Mouse (Mus musculus) midbrain, embryonic 13.5 days (tissue): ENCODE measurements around the gene Glyctk. TPM values are rescaled to one million over a fixed set of nuclear protein-coding genes. Genes with fewer than 3 reads are reported as not detected.

ENCODE experiments used
- ATAC-seq: fragments of 200-750 bp; cut with Nextera tagmentation; 2 replicates; pipeline ENCODE4 v1.8.0; 2017; ENCODE audit warnings: mild to moderate bottlenecking, moderate TSS enrichment, moderate library complexity
- H3K27ac ChIP-seq: fragments of 300-500 bp; sonication (generic); 2 replicates; pipeline ENCODE4 v1.5.1; 2015; ENCODE audit warnings: inconsistent platforms, mild to moderate bottlenecking, moderate library complexity
- H3K27me3 ChIP-seq: fragments of 300-500 bp; sonication (generic); 2 replicates; pipeline ENCODE4 v1.6.1; 2015; ENCODE audit warnings: mild to moderate bottlenecking, inconsistent platforms
- H3K36me3 ChIP-seq: fragments of 300-500 bp; sonication (generic); 2 replicates; pipeline ENCODE4 v1.6.1; 2015; ENCODE audit warnings: mild to moderate bottlenecking, inconsistent platforms
- H3K4me1 ChIP-seq: fragments of 300-500 bp; sonication (generic); replicated peaks from 2 replicates; pipeline ENCODE4 v1.6.1; 2015; ENCODE audit warnings: inconsistent platforms
- H3K4me2 ChIP-seq: fragments of 300-500 bp; sonication (generic); replicated peaks from 2 replicates; pipeline ENCODE4 v1.6.1; 2015; ENCODE audit warnings: moderate library complexity, mild to moderate bottlenecking, inconsistent platforms
- H3K4me3 ChIP-seq: fragments of 300-500 bp; sonication (generic); replicated peaks from 2 replicates; pipeline ENCODE4 v1.5.1; 2015; ENCODE audit warnings: mild to moderate bottlenecking, inconsistent platforms
- H3K9ac ChIP-seq: fragments of 300-500 bp; sonication (generic); replicated peaks from 2 replicates; pipeline ENCODE4 v1.6.1; 2015; ENCODE audit warnings: mild to moderate bottlenecking, inconsistent platforms
- H3K9me3 ChIP-seq: fragments of 300-500 bp; sonication (generic); 2 replicates; pipeline ENCODE4 v1.6.1; 2016; ENCODE audit warnings: mild to moderate bottlenecking, inconsistent platforms
- WGBS: fragments of 180-500 bp; shearing (Covaris S2); methylation state at CpG from one replicate; pipeline ENCODE4 v1.1.7; 2015; 5-methylcytosine and 5-hydroxymethylcytosine counted together
- polyA plus RNA-seq: library from polyadenylated mRNA; unstranded; fragments of >200 nt; fragmentation: Nextera tagmentation; extraction: Ambion mirVana; gene quantifications from 2 replicates; pipeline ENCODE4 v1.2.1, GENCODE M21; 2015

Glyctk gene
- polyA plus RNA-seq, 1 experiment from 2014 or later: 10.1 TPM

DNA sequence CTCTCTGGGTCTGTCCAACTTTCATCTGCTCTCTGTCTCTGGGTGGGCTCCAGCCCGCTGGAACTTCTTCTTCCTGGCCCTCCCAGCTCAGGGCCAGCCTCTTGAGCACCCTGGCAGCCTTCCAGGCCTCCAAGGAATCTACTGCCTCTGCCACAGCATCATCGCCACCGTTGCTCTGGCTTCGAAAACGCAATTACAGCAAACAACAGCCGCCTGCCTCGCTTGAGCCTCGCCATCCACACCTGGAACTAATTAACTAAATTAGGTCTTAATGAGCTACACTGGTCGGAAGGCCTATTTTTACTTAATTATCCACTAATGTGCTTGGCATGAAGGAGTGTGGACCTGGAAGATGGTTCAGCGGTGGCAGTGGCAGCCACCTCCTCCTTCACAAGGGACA, 18.2 kb downstream of the Glyctk start:
- WGBS: 54% methylated on average over 10 of the region's 10 CpGs
- 0 out of 2 replicates have a peak overlapping the region, but pooled peaks have one; percentile 17 for H3K27ac ChIP-seq
- ATAC-seq: peak; percentile 54
- H3K4me3 ChIP-seq: no peak overlapping the region
- H3K9ac ChIP-seq: no peak overlapping the region
- H3K4me2 ChIP-seq: no peak overlapping the region
- no peaks in the 10 kb centered on the region for H3K36me3 ChIP-seq
- H3K4me1 ChIP-seq: peaks cover 23% of the 10 kb centered on the region
- no peaks in the 10 kb centered on the region for H3K9me3 ChIP-seq
- no peaks in the 10 kb centered on the region for H3K27me3 ChIP-seq

DNA sequence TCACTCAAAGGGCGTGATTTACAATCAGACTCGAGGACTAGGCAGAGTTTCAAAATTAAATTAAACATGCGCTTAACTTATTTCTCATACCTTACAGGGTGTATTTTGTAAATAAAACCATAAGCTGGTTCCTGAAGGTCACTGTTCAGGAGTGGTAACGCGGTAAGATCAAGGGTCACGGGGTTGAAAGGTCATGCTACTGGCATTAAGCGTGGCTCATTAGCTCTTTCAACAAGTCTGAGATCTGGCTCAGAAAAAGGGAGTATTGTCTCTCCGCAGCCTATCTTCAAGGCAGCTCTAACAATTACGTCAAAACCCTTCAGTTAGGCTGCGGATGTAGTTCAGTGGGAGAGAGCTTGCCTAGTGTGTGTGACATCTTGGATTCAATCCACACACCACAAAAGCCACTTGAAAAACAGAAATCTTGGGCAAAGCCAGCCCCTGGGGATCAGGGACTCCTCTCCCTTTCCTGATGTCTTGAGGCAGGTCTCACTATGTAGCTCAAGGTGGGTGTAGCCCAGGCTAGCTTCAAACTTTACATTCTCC, 20.2 kb downstream of the Glyctk start:
- no peaks in the 10 kb centered on the region for H3K27me3 ChIP-seq
- no peaks in the 10 kb centered on the region for H3K9me3 ChIP-seq
- H3K27ac ChIP-seq: no peak overlapping the region
- no peak for ATAC-seq
- 39% methylated on average over 10 of the region's 10 CpGs for WGBS
- H3K4me1 ChIP-seq: peaks cover 23% of the 10 kb centered on the region
- no peaks in the 10 kb centered on the region for H3K36me3 ChIP-seq
- no peak overlapping the region for H3K9ac ChIP-seq
- H3K4me3 ChIP-seq: no peak overlapping the region
- H3K4me2 ChIP-seq: no peak overlapping the region

DNA sequence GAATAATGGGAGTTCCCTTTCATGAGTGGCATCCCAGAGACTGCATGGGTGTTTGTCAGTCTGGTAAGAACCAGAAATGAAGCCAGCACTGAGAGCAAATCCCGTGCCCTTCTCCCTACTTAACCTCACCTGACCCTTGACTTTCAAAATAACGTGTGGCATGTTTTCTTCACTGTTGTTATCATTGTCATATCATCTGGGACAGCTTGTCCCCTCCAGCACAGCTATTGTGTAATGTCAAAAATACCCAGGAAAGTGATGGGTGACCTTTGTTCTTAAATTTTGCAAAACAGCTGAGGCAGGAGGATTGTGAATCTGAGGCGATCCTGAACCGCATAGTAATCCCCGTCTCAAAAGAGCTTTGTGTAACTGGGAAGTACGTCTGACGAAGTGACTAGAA, 27.7 kb downstream of the Glyctk start:
- Histone ChIP-seq H3K27me3 (no peaks in the 10 kb centered on the region), H3K4me2 (no peak overlapping the region), H3K9me3 (no peaks in the 10 kb centered on the region), H3K27ac (no peak overlapping the region), H3K9ac (no peak overlapping the region), H3K36me3 (no peaks in the 10 kb centered on the region), H3K4me1 (peaks cover 32% of the 10 kb centered on the region), H3K4me3 (no peak overlapping the region)
- 82% methylated on average over 7 of the region's 7 CpGs for WGBS
- ATAC-seq: no peak

DNA sequence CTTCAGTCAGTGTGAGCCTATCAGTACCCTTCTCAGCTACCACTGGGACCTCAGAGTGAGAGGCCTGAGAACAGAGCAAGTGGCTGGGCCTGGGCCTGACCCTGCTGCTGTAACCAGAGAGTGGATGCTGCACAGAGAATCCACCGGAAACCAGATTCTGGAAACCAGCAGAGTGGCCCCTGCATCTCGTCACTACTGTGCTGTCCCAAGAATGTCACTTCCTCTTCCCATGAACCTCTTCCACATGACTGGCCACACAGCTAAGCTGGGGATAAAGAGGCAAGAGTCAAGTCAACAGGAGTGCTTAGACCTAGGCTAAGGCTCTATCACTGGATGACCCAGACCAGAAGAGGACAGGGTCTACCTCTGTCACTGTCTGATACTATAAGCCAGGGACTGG, 28.9 kb downstream of the Glyctk start:
- Histone ChIP-seq H3K4me3 (no peak overlapping the region), H3K27me3 (no peaks in the 10 kb centered on the region), H3K27ac (peak overlapping the region; percentile 92; the same call in 1 of the 2 replicates), H3K36me3 (no peaks in the 10 kb centered on the region), H3K4me1 (peaks cover 32% of the 10 kb centered on the region), H3K9me3 (no peaks in the 10 kb centered on the region), H3K9ac (no peak overlapping the region), H3K4me2 (no peak overlapping the region)
- ATAC-seq: no peak
- WGBS: 82% methylated on average over 2 of the region's 2 CpGs

DNA sequence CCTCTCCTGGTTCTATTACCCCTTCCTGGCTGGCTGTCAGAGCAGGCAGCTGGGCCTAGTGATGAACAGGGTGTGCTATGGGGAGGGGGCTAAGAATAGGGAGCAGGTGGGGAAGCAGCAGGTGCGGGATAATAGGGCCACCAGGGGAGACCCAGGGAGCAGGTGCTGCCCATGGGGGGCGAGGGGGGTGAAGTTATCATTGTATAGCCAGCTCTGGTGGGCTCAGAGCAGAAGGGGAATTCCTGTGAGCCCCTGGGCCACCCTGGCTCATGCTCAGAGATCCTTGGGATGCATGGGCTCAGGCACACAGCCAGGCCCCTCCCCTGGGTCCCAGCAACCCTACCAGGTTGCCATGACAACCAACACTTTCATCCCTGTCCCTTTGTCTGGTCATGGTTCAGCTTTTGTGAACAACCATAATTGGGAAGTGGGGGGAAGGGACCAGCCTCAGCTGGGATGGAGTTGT, 31.1 kb downstream of the Glyctk start:
- no peaks in the 10 kb centered on the region for H3K27me3 ChIP-seq
- no peak overlapping the region; the same call in 1 of the 2 replicates for H3K9ac ChIP-seq
- peaks cover 32% of the 10 kb centered on the region for H3K4me1 ChIP-seq
- peak; percentile 98 for ATAC-seq
- H3K9me3 ChIP-seq: no peaks in the 10 kb centered on the region
- H3K4me2 ChIP-seq: 0 out of 2 replicates have a peak overlapping the region, but pooled peaks have one; percentile 1
- H3K36me3 ChIP-seq: no peaks in the 10 kb centered on the region
- no peak overlapping the region for H3K4me3 ChIP-seq
- peak overlapping the region; percentile 92 for H3K27ac ChIP-seq
- WGBS: 3% methylated on average over 2 of the region's 2 CpGs

DNA sequence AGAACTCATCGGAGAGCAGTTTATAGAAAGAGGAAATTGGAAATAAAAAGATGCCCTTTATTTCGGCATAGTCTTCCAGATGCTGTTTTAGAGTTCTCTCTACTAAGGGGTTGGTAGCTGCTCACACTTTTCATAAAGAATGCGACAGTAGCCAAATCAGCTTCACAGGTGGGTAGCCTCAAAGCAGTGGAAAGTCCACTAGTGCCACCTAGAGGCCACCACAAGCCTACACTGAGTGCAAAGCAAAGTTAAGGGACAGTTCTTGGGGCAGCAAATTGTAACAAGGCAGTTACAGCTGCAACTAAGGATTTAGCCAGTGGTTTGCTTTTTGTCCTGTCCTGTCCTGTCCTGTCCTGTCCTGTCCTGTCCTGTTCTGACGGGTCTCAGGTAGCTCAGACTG, 34.3 kb downstream of the Glyctk start:
- Histone ChIP-seq H3K4me3 (no peak overlapping the region), H3K27ac (no peak overlapping the region), H3K9ac (no peak overlapping the region), H3K36me3 (no peaks in the 10 kb centered on the region), H3K4me2 (no peak overlapping the region), H3K4me1 (peaks cover 37% of the 10 kb centered on the region), H3K9me3 (no peaks in the 10 kb centered on the region), H3K27me3 (no peaks in the 10 kb centered on the region)
- ATAC-seq: no peak
- 48% methylated on average over 4 of the region's 4 CpGs for WGBS

DNA sequence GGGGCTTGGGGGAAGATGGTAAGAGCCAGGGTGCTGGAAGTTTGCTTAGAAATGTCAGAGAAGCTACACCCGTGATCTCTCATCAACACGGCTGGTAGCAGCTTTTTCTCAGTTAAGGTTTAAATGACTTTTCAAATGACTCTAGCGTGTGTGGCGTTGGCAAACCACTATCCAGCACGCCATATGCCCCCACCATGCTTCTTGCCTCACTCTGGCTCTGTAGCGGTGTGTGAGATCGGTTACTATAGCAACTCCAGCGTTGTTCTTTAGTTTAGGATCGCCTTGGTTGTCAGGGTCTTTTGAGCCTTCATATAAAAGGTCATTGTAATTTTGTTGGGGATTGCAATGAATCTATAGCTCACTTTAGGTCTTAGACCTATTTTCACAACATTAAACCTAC, 38.9 kb downstream of the Glyctk start:
- no peaks in the 10 kb centered on the region for H3K36me3 ChIP-seq
- peaks cover 23% of the 10 kb centered on the region for H3K4me1 ChIP-seq
- no peaks in the 10 kb centered on the region for H3K27me3 ChIP-seq
- H3K4me2 ChIP-seq: no peak overlapping the region
- WGBS: 49% methylated on average over 9 of the region's 9 CpGs
- no peak for ATAC-seq
- H3K4me3 ChIP-seq: no peak overlapping the region
- no peak overlapping the region for H3K27ac ChIP-seq
- H3K9me3 ChIP-seq: no peaks in the 10 kb centered on the region
- no peak overlapping the region for H3K9ac ChIP-seq

DNA sequence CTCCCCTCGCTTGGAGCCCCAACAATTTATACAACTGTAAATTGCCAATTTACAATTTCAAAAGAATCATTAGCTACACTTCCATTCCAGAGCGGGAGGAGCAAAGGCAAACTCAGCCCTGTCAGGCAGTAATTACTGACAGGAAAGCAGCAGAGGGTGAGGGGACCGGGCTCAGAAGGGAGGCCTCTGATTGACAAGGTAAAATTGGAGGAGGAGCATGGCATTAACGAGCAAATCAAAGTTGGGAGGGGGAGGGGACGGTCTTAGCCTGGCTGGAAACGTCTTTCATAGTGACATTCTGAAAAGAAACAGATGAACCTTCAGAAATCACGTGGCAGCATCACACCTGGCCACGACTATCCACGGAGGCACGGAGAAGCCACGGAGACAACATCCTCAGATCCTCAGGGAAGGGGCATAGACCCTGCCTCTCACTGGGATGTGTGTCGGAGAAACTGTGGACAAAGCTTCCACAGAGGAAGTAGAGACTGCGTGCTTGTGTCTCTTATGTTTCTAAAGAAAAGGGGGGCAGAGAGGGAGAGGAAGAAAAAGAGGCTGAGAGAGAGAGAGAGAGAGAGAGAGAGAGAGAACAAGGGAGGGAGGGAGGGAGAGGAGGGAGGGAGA, 42.0 kb downstream of the Glyctk start:
- peaks cover 19% of the 10 kb centered on the region for H3K4me1 ChIP-seq
- peak overlapping the region; percentile 18; the same call in 1 of the 2 replicates for H3K4me3 ChIP-seq
- no peaks in the 10 kb centered on the region for H3K27me3 ChIP-seq
- H3K36me3 ChIP-seq: no peaks in the 10 kb centered on the region
- peak; percentile 80 for ATAC-seq
- 17% methylated on average over 13 of the region's 13 CpGs for WGBS
- H3K9me3 ChIP-seq: peaks cover 2% of the 10 kb centered on the region; the same call in 1 of the 2 replicates
- H3K4me2 ChIP-seq: peak overlapping the region; percentile 47
- H3K9ac ChIP-seq: peak overlapping the region; percentile 42; the same call in 1 of the 2 replicates
- peak overlapping the region; percentile 77 for H3K27ac ChIP-seq

DNA sequence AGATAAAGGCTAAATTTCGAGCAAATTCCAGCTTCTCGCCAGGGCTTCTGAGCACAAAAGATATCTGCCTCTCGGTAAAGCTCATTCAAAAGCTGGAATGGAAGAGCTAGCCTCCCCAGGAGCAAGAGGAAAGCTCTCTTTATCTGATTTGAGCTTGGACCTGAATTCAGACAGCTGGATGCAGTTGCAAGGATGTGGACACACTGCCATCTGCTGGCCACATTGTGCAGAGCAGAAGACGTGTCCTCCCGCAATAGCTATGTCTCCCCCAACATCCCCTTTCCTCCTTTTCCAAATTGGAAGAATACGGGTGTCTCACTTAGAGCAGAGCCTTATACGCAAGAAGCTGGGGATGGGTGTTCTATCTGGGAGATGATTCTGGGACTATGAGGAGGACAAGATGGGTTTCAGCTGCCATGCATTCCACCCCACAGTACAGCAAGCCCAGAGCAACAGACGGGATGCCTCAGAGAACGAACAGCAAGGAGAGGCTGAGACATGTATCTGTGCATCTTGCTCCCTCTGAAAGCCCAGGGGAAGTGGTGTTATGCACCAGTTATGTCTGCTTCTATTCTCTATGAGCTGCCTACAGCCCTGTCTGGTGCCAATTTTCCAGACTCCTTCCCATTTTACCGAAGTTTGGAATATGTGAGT, 45.0 kb downstream of the Glyctk start:
- Histone ChIP-seq H3K4me1 (peaks cover 13% of the 10 kb centered on the region), H3K27me3 (no peaks in the 10 kb centered on the region), H3K4me2 (no peak overlapping the region), H3K9me3 (peaks cover 3% of the 10 kb centered on the region; the same call in 1 of the 2 replicates), H3K9ac (no peak overlapping the region), H3K4me3 (no peak overlapping the region), H3K27ac (no peak overlapping the region; the same call in 1 of the 2 replicates), H3K36me3 (no peaks in the 10 kb centered on the region)
- WGBS: 29% methylated on average over 10 of the region's 10 CpGs
- ATAC-seq: 0 out of 2 replicates have a peak, but pooled peaks have one; percentile 35

DNA sequence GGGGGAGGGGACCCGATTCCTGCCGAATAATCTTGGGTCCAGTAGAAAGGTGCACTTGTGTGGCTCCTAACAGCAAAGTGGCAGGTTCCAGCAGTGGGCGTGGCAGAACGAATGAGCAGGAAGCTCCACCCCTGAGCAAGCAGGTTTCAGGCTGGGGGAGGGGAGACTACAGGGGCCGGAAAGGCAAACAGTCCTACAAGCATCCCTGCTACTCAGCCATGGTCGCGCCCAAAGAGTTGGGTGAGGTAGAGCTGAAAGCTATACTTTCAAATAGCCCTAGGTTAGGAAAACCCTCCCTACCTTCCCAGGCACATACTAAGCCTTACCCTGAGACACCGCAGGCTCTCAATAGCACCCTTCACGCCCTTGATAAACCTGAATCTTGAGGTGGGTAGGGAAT, 51.7 kb downstream of the Glyctk start:
- no peaks in the 10 kb centered on the region for H3K4me1 ChIP-seq
- H3K27me3 ChIP-seq: no peaks in the 10 kb centered on the region
- H3K27ac ChIP-seq: no peak overlapping the region
- no peak overlapping the region for H3K4me2 ChIP-seq
- no peak for ATAC-seq
- H3K9ac ChIP-seq: no peak overlapping the region
- peaks cover 7% of the 10 kb centered on the region; the same call in 1 of the 2 replicates for H3K9me3 ChIP-seq
- H3K4me3 ChIP-seq: no peak overlapping the region
- 80% methylated on average over 9 of the region's 9 CpGs for WGBS
- H3K36me3 ChIP-seq: no peaks in the 10 kb centered on the region

DNA sequence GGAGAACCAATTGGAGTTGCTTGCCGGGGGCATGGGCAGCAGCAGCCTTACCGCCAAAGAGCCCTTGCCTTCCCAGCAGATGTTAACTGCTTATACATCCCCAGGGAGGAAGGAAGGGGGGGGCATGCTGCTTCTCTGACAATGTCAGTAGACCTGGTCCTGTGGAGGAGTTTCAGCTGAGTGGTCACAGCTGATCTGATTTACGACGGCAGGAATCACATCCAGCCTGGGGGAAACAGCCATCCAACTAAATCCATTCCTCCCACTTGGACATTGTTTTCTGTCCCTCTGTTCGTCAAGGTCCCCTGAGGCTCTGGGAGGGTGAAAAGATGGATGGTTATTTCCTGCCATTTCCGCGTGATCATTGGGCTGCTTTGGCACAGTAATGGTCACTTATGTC, 53.5 kb downstream of the Glyctk start:
- 78% methylated on average over 7 of the region's 7 CpGs for WGBS
- H3K4me3 ChIP-seq: no peak overlapping the region
- peaks cover 13% of the 10 kb centered on the region; the same call in 1 of the 2 replicates for H3K4me1 ChIP-seq
- H3K4me2 ChIP-seq: no peak overlapping the region
- ATAC-seq: no peak
- H3K36me3 ChIP-seq: no peaks in the 10 kb centered on the region
- no peaks in the 10 kb centered on the region for H3K27me3 ChIP-seq
- H3K9me3 ChIP-seq: 0 out of 2 replicates have a peak, but pooled peaks cover 4% of the 10 kb centered on the region
- H3K27ac ChIP-seq: no peak overlapping the region
- no peak overlapping the region for H3K9ac ChIP-seq
